Mouse (Mus musculus) spleen, postnatal 36 days (tissue): Measurements from ENCODE around the gene Zfp385c.

ENCODE experiments used
- DNase-seq, 2 experiments: peaks; one replicate each; pipeline ENCODE4 v3.0.0; 2022; ENCODE audit warnings: low spot score in 2 of 2, mixed read lengths in 1 of 2

Zfp385c gene

DNA sequence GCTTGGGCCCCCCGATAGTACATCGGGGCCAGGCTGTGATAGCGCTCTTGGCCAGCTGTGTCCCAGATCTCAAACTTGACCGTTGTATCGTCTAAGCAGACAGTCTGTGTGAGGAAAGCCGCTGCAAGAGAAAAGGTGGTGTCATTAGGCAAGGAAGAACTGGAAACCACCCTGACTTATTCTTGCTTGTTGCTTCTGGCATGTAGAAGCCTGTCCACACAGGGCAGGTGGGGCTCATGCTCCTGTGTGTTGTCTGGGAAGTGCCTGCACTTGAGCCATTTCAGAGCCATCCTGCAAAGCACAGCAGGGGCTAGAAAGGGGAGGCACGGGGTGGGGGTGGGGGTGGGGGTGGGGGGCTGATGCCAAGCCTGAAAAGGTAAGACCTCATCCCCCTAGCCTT is 26.2 kb upstream of the Zfp385c start:
- no peak for DNase-seq

DNA sequence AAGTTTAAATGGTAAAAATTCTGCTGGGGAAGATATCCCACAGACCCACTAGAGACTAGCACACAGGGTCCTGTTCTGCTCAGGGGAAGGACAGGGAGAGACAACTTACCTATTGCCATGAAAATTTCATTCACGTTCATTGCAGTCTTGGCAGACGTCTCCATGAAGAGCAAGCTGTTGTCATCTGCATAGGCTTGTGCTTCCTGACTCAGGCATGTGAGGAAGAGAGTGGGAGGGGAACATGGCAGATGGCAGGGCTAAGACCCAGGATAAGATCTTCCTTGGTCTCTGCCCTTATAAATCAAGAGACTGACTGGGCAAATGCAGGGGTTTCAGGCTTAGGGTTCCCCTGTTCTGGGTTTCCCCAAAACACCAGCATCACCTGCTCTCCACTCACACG is 24.4 kb upstream of the Zfp385c start:
- DNase-seq: no peak

DNA sequence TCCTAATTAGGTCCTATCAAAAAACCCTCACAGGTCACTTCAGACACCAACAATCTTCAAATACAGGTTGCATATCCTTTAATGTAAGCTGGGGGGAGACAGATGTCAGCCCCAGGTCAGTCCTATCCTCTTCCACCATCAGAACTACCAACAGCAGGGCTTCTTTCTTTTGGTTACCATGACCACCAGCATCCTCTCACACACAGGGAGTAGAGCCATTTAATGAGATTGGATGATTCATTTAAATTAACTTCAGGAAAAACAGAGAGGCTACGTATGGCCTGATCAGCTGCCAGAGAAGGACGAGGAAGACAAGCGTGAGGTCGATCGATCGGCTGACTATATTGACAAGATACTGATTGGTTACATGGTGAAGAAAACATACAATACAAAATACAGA is 22.7 kb upstream of the Zfp385c start:
- no peak for DNase-seq

DNA sequence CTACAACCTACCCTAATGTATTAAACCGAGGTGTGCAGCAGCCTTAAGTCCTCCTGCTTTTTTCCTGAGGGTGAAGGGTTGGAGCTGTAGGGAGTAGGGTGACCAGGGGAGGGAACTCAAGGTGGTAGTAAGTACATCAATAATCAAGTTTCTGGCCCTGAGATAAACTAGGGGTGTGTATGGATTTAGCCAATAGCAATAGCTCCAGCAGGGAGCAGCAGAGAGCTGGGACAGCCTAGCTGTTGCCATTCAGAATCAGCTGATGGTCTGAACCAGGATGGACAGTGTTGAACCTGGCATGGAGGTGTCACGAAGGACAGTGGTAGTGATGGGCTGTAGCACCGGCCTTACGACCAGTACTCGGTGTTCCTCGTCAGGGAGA is 22.3 kb upstream of the Zfp385c start:
- peak; percentile 67 to 72 for DNase-seq

DNA sequence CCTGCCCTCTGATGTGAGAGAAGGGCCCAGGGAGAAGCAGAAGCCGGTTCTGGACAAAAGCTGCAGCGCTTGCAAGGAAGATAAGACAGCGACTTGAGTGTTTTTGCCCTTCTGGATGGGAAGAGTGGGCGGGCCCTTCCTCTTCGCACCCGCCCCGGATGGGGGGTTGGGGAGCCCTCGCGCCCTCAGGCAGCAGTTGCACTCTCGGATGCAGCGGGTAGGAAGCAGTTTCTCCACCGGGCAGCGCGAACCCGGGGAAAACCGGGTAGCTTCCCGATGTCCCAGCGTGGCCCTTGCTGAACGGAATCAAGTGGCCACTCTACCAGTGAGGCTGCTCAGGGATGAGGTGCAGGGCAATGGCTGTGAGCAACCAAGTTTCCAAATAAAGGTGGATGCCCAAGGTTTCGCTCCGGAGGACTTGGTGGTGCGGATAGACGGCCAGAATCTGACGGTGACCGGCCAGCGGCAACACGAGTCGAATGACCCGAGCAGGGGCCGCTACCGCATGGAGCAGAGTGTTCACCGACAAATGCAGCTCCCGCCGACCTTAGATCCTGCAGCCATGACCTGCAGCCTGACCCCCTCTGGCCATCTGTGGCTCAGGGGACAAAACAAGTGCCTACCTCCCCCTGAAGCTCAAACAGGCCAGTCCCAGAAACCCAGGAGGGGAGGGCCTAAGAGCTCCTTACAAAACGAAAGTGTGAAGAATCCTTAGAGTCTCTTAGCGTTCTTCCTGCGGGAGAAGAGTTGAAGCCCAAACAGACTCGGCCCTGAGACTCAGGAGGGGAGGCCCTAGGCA is 21.7 kb upstream of the Zfp385c start, which contains the start of gene Hspb9:
TSS of gene Hspb9 (plus strand) at position 116 of the 799 bp plus-strand sequence.
- DNase-seq: peak; percentile 81 to 83

DNA sequence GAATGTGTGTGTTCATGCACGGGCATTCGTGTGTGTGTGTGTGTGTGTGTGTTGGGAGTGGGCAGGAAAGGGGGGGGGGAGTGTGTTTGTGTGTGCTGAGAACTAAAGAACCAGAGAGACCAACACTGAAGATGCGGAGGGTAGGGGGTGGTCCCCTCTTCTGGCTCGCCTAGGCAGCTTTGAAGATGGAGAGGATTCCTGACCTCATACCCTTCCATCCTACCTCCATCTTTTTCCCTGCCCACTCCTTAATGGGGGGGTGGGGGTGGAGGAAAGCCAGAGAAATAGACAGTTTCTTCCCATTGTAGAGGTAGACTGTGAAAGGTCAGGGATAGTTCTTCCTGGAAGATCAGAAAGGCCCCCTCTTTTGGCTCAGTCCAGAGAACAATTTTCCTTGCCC is 20.9 kb upstream of the Zfp385c start:
- DNase-seq: no peak

DNA sequence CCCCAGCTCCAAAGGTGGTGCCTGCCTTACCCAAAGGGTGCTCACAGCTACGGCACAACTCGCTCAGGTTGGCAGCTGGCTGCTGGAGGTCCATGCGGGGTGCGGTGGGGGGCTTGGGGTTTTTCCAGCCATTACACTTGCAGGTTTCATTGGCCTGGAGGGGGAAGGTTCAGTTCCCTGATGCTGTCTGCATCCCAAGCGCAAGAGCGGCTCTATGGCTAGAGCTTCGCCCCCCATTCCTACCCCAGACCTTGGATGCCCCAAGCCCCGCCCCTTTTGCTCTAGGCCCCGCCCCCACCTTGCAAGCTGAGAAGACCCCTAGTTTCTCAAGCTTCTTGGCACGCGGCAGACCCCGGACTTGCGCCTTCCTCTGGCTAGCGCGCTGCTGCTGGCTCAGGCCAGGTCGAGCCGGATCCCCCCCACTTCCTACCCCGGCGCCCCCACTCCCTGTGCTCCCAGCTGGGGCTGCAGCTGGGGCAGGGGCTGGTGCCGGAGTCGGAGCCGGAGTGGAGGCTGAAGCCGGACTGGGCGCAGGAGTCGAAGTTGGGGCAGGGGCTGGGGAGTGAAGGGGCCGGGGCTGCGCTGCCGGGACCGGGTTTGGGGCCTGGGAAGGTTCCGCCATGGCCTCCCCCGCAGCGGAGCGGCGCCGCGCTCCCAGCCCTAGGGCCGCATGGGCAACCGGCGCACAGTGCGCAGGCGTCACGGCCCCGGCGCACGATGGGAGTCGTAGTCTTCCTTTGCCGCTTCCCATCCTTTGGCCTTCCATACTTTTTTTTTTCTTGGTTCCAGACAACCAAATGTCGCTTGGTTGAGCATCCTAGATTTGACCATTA is 19.7 kb upstream of the Zfp385c start, which contains the start of gene Kat2a:
TSS of gene Kat2a (minus strand) at position 683 of the 833 bp plus-strand sequence.
- peak; percentile 77 to 80 for DNase-seq

DNA sequence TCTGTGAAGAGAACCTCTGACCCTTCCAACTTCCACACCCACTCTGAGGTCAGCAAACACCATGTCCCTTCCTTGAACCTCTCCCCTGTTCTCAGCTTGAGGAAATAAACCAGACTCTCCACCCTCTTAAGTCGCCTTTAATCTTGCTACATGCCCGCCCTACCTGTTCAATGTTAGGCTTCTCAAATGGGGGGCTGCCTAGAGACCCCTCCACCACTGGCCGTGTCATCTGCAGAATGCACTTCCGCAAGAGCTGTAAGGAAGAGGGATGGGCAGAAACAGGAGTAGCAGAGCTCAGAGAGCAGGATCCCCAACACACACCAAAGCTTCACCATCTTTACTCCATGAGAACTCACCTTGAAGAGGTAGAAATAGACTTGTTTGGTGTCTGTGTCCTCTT is 18.7 kb upstream of the Zfp385c start:
- no peak for DNase-seq

DNA sequence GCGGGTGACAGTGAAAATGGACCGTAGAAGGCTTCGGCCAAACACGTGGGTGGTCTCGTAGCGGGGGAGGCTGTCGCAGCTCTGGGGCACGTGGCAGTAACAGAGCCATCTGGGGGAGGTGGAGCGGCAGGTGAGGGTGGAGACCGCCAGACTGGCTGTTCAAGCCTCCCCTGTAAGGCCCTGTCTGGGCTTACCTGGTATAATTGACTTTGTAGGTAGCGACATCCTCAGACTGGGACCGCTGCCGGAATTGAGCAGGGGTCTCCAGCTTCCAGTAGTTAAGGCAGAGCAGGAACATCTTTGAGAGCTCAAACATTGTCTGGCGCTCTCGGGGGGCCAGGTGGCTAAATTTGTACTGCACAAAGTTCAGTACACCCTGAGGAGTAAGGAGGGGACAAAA is 18.3 kb upstream of the Zfp385c start:
- DNase-seq: no peak

DNA sequence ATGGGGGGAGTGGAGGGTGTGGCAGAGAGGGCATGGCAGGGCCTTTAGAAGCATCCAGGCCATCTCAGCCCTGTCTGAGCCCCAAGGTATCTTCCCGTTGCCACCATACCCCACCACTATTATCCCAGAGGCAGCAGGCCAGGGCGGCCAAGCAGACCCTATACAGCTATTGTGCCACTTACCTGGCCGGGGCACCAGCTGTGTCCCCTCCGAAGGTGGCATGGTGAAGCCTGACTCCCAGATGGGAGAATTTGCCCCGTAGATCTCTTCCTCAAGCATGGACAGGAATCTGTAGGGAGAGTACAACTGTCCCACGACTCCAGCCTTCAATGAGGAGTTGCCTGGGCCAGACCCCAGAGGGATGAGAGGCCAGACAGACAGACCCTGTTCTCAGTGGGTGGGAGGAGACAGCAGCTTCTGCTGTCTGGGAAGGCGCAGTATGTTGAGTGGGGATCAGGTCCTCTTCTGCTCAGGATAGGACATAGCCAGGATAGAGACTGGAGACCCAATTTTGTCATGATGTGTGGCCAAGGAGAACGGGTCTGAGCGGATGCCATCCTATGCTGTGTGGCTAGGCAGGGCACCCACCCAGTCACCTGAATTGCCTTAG is 17.1 kb upstream of the Zfp385c start:
- DNase-seq: no peak

DNA sequence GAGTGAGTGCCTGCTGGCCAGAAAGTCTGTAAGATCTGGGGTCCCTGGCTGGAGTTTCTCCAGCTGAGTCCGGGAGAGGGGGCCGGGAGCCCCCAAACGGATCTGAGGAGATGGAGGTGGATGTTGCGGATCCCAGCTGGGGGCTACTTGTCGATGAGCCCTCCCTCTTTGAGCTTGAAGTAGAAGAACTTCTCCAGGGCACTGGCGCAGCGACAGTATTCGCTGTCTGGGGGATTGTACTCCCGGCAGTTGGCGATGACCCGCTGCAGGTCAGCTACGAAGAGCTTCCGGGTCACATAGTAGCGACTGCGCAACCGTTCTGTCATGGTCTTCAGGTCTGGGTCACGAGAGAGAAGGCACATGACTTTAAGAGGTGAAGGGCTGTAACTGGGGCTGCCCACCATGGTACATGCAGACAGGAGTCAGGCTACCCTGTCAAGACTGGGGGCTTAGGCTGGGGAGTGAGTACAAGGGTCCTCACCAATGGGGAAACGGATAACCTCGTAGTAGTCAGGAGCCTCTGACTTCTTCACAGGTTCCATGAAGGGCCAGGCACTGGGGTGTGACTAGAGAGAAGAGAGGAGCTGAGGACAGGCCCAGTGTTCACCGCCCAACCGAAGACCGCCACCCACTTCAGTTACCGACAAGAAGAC is 13.0 kb upstream of the Zfp385c start:
- DNase-seq: no peak

DNA sequence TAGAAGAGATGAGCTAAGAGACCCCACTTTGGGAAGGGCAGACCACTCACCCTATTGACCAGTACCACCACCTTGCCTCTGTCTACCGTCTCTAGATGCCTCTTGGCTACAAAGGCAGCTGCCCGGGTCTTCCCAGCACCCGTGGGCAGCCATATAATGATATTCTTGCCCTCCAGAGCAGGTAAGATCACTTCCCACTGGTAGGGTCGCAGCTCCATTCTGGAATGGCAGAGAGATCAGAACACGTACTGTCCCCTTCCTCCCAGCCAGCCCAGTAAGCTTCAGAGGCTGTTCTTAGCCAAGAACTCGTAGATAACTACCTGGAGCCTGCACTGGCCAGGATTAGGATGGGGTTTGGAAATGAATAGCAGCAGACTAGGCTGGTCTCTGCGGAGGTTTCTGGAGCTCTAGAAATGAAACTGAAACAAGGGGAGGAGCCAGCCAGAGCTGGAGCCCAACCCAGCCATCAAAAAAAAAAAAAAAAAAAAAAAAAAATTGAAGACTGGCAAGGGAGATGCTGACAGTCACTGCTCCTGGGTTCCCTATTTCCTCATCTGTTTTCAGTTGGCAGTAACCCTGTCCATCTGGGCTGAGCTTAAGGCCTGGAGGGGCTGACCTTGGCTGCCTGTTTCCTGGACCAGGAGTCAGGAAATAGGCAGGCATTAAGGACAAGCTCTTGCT is 11.7 kb upstream of the Zfp385c start, which contains the start of gene Dhx58:
TSS of gene Dhx58 (minus strand) at position 421 of the 681 bp plus-strand sequence.
- DNase-seq: peak; percentile 48 to 52

DNA sequence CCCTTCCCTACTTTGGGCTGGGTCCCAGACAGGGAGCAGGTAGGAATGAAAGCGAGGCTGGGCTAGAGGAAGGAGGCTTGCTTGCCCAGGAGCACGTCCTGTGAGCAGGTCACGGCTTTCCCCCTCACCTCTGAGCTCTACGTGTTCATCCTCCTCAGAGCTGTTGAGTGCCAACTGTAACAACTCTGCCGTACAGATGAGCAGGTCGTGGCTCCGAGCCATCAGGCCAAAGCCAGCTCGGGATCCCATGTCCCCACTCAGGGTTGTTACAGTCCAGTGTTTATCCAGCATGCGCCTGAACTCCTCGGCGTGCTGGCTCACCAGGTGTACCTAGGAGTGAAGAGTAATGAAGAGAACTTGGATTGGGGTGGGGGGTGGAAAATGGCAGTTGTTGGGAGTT is 11.1 kb upstream of the Zfp385c start:
- DNase-seq: no peak

DNA sequence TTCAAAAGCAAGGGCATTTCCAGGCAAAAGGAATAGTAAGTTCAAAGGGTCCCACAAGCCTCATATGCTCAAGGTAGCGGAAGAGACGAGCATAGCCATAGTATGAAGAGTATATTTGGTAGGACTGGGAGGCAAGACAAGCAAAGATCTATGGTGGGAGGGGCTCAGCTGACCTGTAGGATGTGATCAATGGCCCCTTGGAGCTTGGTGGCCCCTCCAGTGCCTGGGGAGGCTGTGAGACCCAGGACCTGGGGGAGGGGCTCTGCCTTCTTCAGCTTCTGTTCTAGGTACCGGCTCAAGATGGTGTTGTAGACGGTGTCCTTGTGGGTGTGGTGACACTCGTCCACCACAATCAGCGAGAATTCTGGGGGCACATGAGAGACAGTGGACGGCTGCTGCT is 10.7 kb upstream of the Zfp385c start:
- DNase-seq: no peak

DNA sequence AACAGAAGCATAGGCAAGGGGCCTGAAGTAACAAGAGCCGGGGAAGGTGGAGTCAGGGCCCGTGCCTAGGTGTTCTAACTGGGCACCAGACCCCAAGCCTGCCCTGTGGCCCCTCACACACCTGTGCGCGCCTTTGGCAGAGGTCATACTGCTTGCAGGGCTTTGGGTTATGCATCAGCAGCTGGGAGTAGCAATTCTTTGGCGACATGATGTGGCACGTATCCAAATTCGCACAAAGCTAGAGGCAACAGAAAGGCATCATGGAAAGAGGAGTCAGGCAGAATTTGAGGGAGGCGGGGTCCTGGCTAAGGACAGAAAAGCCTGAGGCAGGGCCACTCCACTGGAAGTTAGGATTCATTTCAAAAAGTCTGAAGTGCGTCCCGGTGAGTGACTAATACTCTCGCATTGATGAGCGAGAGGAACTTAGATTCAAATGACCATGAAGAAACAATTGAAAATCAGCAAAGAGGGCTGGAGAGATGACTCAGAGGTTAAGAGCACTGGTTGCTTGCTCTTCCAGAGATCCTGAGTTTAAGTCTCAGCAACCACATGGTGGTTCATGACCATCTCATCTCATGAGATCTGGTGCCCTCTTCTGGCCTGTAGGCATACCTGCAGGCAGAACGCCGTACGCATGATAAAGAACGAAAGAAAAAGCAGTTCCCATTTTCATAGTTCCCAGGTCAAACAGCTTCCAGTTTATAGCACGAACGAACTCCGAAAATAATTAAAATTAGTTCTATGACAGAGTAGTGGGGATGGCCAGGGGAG is 10.0 kb upstream of the Zfp385c start:
- peak; percentile 69 to 75 for DNase-seq

DNA sequence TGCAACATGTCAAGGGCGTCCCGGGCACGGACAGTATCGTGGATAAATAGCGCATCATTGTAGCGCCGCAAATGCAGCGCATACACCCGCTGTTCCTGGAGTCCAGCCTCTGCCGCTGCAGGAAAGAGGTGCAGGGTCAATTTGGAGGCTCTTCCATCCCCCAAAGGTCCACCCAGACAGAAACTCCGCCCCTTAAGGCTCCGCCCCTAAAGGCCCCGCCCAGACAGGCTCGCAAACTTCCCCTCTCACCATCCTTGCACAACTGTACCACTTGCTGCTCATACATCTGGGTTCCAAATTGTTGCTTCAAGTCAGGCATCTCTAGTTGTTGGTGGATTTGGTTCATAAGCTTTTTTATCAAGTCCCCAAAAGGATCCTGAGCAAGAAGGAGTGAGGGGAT is 9.0 kb upstream of the Zfp385c start:
- peak; percentile 71 to 80 for DNase-seq

DNA sequence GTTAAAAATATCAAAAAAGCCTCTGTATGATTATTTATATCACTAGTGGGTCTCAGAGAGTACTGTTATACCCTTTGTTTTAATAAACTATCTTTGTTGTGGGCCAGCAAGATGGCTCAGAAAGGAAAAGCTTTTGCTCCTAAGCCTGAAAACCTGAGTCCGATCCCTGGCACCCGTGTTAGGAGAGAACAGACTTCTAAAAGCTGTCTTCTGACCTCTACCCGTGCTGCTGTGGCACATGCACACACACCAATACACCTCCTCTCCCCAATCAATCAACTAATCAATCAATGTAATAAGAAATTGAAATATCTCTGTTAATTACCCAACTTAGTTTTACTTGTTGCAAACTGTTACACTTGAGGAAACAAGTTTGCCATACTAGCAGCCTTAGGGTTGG is 8.5 kb upstream of the Zfp385c start:
- no peak for DNase-seq

DNA sequence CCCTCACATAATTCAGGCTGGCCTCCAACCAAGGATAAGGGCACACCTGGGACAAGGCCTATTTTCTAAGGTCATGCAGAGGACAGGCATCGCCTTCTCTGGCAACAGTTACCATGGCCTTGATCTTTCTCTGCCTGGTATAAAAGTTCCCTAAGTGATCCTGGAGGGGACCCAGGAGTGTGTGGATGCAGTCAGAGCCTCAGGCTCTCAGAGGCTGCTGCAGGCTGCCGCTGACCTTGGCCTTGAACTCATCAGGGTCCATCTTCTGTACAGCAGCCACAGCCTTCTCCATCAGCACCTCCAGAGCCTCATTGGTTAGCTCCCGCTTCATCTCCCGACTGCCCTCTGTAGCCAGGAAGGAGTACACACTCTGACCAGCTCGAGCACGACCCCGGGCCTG is 5.7 kb upstream of the Zfp385c start:
- DNase-seq: no peak

DNA sequence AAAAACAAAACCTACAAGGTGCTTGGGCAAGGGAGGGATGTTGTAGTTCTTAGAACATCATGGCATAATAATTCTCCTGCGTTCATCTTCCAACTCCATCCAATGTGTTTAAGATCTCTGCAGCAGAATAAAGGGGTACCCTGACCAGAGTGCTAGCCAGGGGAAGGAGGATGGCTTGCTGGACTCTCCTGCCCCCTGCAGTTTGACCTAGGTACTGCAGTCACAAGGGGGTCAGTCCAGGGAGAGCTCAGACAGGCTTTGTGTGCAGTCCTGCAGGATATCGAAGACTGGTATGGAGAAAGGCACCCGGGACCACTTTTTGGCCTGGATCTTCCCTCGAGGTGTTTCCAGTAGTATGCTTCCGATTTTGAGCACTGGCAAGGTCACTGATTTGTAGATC is 2.7 kb upstream of the Zfp385c start:
- peak; percentile 50 to 58 for DNase-seq

DNA sequence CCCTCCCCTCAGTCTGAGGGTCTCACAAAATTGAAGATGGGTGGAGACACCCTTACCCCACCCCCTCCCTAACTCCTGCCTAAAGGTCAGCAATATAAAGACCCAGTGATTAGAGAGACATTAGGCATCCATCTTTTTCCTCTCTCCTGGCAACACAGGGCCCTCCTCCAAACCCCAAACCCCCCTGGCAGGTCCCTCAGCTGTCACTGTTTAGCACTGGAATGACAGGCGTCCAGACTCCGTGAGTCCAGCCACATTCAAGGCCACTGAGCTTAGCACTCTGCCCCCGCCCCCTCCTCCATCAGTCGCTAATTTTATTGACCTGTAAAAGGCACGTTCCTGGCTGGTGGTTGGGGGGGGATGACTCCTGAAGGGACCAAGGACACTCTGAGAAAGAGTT is 899 bp upstream of the Zfp385c start:
- no peak for DNase-seq

DNA sequence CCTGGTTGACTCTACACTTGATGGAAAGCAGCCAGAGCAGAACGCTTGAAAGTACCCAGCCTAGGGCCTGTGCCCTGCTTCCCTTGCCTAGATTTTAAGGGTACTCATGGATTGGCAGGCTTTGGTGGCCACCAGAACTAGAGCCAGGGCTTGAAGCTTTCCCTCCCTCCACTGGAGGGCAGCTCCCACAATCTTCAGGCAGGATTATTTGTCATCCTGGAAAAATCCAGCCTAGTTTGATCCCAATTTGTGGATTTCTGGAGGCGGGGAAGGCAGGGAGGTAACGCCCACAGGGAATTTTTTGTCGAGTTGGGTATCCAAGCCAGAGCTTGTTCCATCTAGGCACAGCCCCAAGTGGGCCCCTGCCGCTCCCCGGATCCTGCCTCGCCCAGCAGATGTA is 1.9 kb downstream of the Zfp385c start:
- DNase-seq: no peak
